Mouse (Mus musculus) layer of hippocampus, postnatal 25 days (tissue): ENCODE data around the gene Tfcp2l1. TPM values are rescaled to one million over a fixed set of nuclear protein-coding genes. Genes with fewer than 3 reads are reported as not detected.
"Not testable (repeated sequence)": the region's sequence is repeated elsewhere in the genome, so short reads cannot be mapped to it uniquely, and the experiment has no call there.

Source experiments
- DNase-seq, 2 experiments: peaks; one replicate each; pipeline ENCODE4 v3.0.0; 2022; ENCODE audit warnings: mixed read lengths in 2 of 2, low spot score in 1 of 2; ENCODE audit errors: extremely low spot score in 1 of 2
- total RNA-seq, 2 experiments: library from RNA; stranded (reverse); gene quantifications; 2 replicates each; pipeline ENCODE4 v1.2.3; 2021

Tfcp2l1 gene
- 1 to 10 TPM; 1.8 to 2.0 TPM for total RNA-seq

GRCm38 (mm10) chr1:118627781-118628464, at the start of gene Tfcp2l1:
TSS of gene Tfcp2l1 (plus strand) at chr1:118627945.
- peak in 1 of 2 experiments; percentile 41 for DNase-seq

DNA sequence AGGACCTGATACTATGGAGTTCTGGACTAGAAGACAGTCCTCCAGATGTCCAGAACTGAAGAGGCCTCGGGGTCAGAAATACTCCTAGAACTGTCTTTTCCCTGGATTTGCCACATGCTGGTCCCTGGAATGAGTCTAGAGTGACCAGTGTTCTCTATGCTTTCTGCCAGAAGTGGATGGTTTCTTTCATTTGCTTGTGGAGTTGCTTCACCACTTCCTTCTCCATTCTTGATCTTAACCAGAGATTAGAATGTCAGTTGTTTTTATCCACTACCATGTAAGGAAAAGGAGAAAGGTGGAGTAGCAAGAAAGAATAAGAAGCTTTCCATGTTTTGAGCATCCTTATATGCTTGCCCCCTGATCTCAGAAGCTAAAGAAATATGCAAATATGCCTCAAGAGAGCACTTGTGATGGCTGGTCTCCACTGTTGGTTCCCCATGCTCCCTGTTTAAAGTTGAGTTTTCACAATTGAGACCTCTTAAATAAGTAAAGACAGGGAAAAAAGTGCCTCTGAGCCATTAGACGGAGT, 47.5 kb upstream of the Tfcp2l1 start:
- DNase-seq = no peak

DNA sequence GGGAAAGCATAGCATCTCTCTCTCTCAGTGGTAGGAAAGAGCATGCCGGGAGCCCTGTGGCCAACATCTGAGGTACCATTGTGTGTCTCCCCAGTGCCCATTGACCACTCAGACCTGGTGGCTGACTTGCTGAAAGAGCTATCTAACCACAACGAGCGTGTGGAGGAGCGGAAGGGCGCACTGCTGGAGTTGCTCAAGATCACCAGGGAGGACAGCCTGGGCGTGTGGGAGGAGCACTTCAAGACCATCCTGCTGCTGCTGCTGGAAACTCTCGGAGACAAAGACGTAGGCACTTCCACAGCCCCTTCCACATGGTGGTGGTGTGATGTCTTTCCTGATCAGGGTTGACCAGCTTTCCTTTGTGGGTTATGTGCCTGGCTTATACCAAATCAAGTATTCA, 46.6 kb upstream of the Tfcp2l1 start:
- no peak for DNase-seq

GRCm38 (mm10) chr1:118589721-118590120, 38.0 kb upstream of the Tfcp2l1 start:
- DNase-seq = no peak

- no peak for DNase-seq
These were observed 34.8 kb upstream of the Tfcp2l1 start for GRCm38 (mm10) chr1:118592933-118593332.

GRCm38 (mm10) chr1:118595395-118595794, 32.4 kb upstream of the Tfcp2l1 start:
- no peak for DNase-seq

DNA sequence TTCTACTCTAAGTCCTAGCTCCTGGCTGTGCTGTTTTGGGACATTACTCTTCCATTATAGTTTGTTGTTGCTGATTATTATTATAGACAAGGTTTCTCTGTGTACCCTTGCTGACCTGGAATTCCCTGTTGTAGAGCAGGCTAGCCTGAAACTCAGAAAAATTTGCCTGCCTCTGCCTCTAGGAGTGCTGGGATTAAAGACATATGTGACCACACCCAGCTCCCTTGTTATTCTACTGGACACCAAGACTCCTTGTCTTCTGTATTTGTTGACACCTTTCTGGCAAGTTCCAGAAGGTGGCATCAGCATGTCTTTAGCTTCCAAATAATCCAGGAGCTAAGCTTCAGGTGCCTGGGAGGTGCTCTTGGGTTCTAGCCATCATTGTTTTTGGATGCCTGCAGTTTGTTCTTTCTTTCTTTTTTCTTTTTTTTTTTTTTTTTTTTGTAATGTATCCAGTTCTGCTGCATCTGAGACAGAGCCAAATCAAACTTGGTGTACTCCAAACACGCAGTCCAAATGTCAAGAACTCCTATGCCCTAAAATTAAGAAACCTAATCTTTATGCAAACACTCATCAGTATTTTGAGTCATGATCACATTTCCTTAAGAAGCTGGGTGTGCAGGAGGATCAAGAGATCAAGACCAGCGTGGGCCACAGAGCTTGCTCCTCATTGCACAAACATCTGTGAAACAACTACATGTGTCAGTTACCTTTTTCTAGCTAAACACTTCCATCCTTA, 30.1 kb upstream of the Tfcp2l1 start:
- DNase-seq = no peak

GRCm38 (mm10) chr1:118598339-118598738, 29.4 kb upstream of the Tfcp2l1 start:
- DNase-seq = no peak

- DNase-seq = no peak
These were observed 14.0 kb upstream of the Tfcp2l1 start for GRCm38 (mm10) chr1:118613631-118614183.

GRCm38 (mm10) chr1:118621055-118621454, 6.7 kb upstream of the Tfcp2l1 start:
- not testable (repeated sequence) for DNase-seq

- DNase-seq = no peak
These were observed 4.9 kb upstream of the Tfcp2l1 start for GRCm38 (mm10) chr1:118622857-118623256.

GRCm38 (mm10) chr1:118625461-118625860, 2.3 kb upstream of the Tfcp2l1 start:
- no peak for DNase-seq

DNA sequence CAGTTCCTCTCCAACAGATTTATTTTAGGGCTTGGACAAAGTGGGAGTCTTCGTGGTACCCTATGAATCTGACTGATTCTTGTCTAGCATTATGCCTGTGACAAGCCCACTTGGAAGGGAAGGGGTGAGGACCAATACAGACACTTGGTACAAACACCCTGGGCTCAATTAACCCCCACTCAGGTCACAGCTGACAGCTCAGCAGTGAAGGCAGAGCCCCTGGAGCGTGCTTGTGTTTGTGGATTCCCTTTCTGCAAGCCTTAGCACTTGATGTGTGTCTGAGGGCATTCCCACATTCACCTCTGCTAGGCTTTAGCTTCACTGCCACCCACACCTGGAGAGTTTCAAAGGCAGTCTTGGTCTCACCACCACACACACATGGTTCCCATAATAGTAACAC, 1.8 kb upstream of the Tfcp2l1 start:
- DNase-seq = no peak

GRCm38 (mm10) chr1:118626452-118626851, 1.3 kb upstream of the Tfcp2l1 start:
- DNase-seq = no peak

- DNase-seq = no peak
These were observed 5.8 kb downstream of the Tfcp2l1 start for GRCm38 (mm10) chr1:118633415-118633980.

DNA sequence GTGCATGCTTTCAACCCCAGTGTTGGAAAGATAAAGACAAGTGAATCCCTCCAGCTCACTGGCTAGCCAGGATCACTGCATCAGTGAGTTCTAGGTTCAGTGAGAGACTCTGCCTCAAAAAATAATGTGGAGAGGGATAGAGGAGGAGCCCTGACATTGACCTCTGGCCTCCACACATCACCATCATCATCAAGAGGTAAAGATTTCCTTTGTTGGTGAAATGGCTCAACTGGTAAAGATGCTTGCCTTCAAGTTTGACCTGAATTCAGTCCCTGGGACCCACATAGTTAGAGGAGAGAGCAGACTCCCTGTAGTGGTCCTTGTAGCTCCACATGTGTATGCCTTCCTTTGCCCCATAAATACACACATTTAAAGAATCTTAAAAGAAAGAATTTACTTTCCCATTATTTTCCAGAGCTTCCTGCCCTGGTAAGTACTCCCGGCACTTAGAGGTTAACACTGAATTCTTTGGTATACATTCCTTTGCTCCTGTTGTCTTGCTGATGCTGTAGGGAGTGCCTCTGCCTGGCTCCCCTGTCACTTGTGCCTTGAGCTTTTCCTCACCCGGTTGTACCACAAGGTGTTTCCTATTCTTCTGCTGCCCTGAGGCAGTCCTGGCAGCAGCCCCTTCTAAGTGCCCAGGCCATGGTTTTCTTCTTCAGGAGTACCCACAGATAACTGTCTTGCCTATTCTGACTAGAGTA, 14.7 kb downstream of the Tfcp2l1 start:
- DNase-seq = no peak

DNA sequence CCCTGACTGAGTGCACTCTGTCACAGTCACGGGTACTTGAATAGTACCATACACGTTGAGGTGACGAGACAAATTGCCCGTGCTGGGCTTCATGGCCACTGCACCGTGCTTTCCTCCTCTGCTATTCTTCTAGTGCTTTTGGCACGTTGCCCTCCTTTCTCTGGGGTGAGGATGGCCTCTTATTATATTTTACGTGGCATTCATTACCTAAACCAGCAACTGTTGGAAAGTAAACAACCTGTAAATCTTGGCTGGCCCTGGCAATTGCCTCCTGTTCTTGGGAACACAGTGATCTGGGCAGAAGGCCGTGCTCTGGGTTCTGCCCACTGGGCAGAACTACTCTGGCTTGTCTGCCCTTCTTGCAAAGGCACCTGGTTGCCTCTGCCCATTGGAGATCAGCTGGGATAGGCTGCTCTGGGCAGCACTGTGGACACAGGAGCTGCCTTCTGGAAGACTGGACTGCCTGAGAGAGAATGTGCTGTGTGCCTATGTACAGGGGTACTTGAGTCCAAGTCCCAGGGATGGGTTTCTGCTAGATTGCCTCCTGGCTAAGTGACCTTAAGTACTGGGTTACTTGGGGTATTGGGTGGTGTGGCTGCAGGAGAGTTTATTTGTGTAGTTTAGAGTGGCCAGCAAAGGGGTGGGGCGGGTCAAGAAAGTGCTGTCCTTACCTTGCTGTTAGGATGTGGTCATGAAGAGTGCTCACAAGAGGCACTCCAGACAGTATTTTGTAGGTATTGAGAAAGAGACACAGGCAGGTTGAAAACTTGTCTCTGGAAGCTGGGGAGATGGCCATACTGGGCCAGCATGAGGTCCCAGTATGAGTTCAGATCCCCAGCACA, 15.6 kb downstream of the Tfcp2l1 start:
- DNase-seq = no peak

DNA sequence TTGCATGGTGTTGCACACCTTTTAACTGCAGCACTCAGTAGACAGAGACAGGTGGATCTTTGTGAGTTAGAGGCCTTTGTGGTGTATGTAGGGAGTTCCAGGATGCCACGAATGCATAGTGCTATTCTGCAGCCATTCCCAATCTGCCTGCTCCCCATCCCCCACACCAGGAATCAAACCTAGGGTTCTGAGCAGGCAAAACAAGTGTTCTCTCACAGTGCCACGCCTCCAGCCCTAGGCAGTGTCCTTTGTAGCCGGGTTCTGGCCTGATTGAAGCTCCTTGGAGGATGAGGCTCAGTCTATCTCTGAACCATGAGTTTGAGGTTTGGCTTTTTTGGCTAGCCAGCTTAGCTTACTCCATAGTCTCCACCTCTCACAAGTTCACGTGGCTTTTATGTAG, 18.0 kb downstream of the Tfcp2l1 start:
- no peak for DNase-seq

- no peak for DNase-seq
These were observed 20.3 kb downstream of the Tfcp2l1 start for GRCm38 (mm10) chr1:118648015-118648414.
